Mouse (Mus musculus) left cerebral cortex, adult 2 months (tissue): Measurements from ENCODE around the gene Ncoa1. TPM values are rescaled to one million over a fixed set of nuclear protein-coding genes. Genes with fewer than 3 reads are reported as not detected.
"Not testable (repeated sequence)": the region's sequence is repeated elsewhere in the genome, so short reads cannot be mapped to it uniquely, and the experiment has no call there.

Source experiments
- DNase-seq, 2 experiments: peaks; one replicate each; pipeline ENCODE4 v3.0.0; 2021 to 2022; ENCODE audit warnings: low spot score in 2 of 2, mixed read lengths in 1 of 2; ENCODE audit errors: extremely low spot score in 1 of 2
- H3K27ac ChIP-seq: fragments of 200-600 bp; 2 replicates; pipeline ENCODE4 v1.8.1; 2022
- H3K4me3 ChIP-seq: fragments of 200-600 bp; 2 replicates; pipeline ENCODE4 v1.8.1; 2022
- CTCF ChIP-seq: fragments of 200-600 bp; IDR thresholded peaks from 2 replicates; pipeline ENCODE4 v1.8.1; 2022; ENCODE audit warnings: antibody characterized with exemption, mild to moderate bottlenecking, moderate library complexity
- intact Hi-C: fragments of 180-260 bp; cut with DNase I; formaldehyde crosslinking; loops from one replicate; pipeline ENCODE4 v1.15.1; 2025
- total RNA-seq, 2 experiments: library from RNA; stranded (reverse); gene quantifications; 2 replicates each; pipeline ENCODE4 v1.2.3; 2021

The Ncoa1 gene
- total RNA-seq, 2 experiments from 2014 or later: 109 to 115 TPM

- no peak for TF ChIP-seq CTCF
- intact Hi-C loops: no loop called here
- no peak for DNase-seq
- H3K4me3 ChIP-seq: no peak overlapping the region
- no peak overlapping the region for H3K27ac ChIP-seq
Measured at GRCm38 (mm10) chr12:4386077-4386719, 90.8 kb downstream of the Ncoa1 start.

- Histone ChIP-seq H3K27ac (no peak overlapping the region), H3K4me3 (no peak overlapping the region)
- no peak for TF ChIP-seq CTCF
- intact Hi-C loops: no loop called here
- DNase-seq: no peak
Measured at GRCm38 (mm10) chr12:4383061-4383460, 93.9 kb downstream of the Ncoa1 start.

GRCm38 (mm10) chr12:4379298-4379957, 97.6 kb downstream of the Ncoa1 start:
- Histone ChIP-seq H3K4me3 (no peak overlapping the region), H3K27ac (no peak overlapping the region)
- no peak for TF ChIP-seq CTCF
- DNase-seq: no peak
- intact Hi-C loops: no loop called here

- no peak for TF ChIP-seq CTCF
- Histone ChIP-seq H3K27ac (no peak overlapping the region), H3K4me3 (no peak overlapping the region)
- DNase-seq: no peak
- intact Hi-C loops: no loop called here
Measured at GRCm38 (mm10) chr12:4376475-4376874, 100.5 kb downstream of the Ncoa1 start.

- H3K4me3 ChIP-seq: no peak overlapping the region
- H3K27ac ChIP-seq: no peak overlapping the region; the same call in 1 of the 2 replicates
- intact Hi-C loops: no loop called here
- no peak for DNase-seq
- no peak for TF ChIP-seq CTCF
Measured at GRCm38 (mm10) chr12:4374816-4375493, 102.0 kb downstream of the Ncoa1 start.

- intact Hi-C loops: no loop called here
- no peak overlapping the region for H3K4me3 ChIP-seq
- no peak for TF ChIP-seq CTCF
- DNase-seq: no peak
- H3K27ac ChIP-seq: no peak overlapping the region
Measured at GRCm38 (mm10) chr12:4371406-4371805, 105.6 kb downstream of the Ncoa1 start.

- no peak for TF ChIP-seq CTCF
- intact Hi-C loops: no loop called here
- H3K27ac ChIP-seq: no peak overlapping the region
- no peak overlapping the region for H3K4me3 ChIP-seq
- DNase-seq: no peak
Measured at GRCm38 (mm10) chr12:4365951-4366350, 111.0 kb downstream of the Ncoa1 start.

- TF ChIP-seq CTCF: no peak
- intact Hi-C loops: no loop called here
- no peak for DNase-seq
- Histone ChIP-seq H3K27ac (no peak overlapping the region), H3K4me3 (no peak overlapping the region)
Measured at GRCm38 (mm10) chr12:4359475-4359874, 117.5 kb downstream of the Ncoa1 start.

GRCm38 (mm10) chr12:4358653-4359052, 118.3 kb downstream of the Ncoa1 start:
- H3K4me3 ChIP-seq, intact Hi-C loops, H3K27ac ChIP-seq, DNase-seq: not testable (repeated sequence)

- TF ChIP-seq CTCF: no peak
- Histone ChIP-seq H3K27ac (no peak overlapping the region), H3K4me3 (no peak overlapping the region)
- intact Hi-C loops: no loop called here
- DNase-seq: no peak
Measured at GRCm38 (mm10) chr12:4358100-4358499, 118.9 kb downstream of the Ncoa1 start.

- Histone ChIP-seq H3K4me3 (no peak overlapping the region), H3K27ac (no peak overlapping the region)
- TF ChIP-seq CTCF: no peak
- DNase-seq: no peak
- intact Hi-C loops: no loop called here
Measured at GRCm38 (mm10) chr12:4356834-4357445, 120.0 kb downstream of the Ncoa1 start.

- intact Hi-C loops: no loop called here
- H3K27ac ChIP-seq: no peak overlapping the region
- no peak for TF ChIP-seq CTCF
- no peak overlapping the region for H3K4me3 ChIP-seq
- DNase-seq: no peak
Measured at GRCm38 (mm10) chr12:4355019-4355730, 121.8 kb downstream of the Ncoa1 start.
